Mouse (Mus musculus): ENCODE measurements around the gene Hs3st3b1.

- TF ChIP-seq CTCF (IDR thresholded peaks at IDR 0.05; ENCODE audit: low read depth, low read length) (no peak), POLR2A (IDR thresholded peaks at IDR 0.05; ENCODE audit: borderline replicate concordance, low read depth, low read length) (no peak)
Observed at GRCm38 (mm10) chr11:63917561-63917960, 4.5 kb downstream of the Hs3st3b1 start.

Measured in bone marrow macrophage, adult 2 months (primary cell).